Mouse (Mus musculus): ENCODE data around the gene Sowahb. TPM values are rescaled to one million over a fixed set of nuclear protein-coding genes. Genes with fewer than 3 reads are reported as not detected.
A peak's percentile ranks its signal among the peaks of the same experiment; 100 is the strongest.
"Not testable (repeated sequence)": the region's sequence is repeated elsewhere in the genome, so short reads cannot be mapped to it uniquely, and the experiment has no call there.

The Sowahb gene
- polyA plus RNA-seq, 1 experiment from 2014 or later, result 0.04 TPM

DNA sequence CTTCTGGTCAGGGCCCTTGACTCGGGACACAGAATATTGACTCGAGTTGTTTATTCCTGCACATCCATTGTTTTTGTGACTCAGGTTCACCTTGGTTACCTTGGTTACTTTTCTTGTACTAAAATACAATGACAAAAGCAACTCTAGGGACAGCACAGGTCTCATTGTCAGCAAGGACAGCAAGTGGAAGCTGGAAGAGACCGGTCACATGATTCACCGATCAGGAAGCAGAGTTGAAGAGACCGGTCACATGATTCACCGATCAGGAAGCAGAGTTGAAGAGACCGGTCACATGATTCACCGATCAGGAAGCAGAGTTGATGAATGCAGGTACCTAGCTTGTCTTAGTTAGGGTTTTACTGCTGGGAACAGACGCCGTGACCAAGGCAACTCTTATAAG, 25.6 kb downstream of the Sowahb start:
- not testable (repeated sequence) for H3K4me1 ChIP-seq; H3K36me3 ChIP-seq (replicated peaks); H3K27me3 ChIP-seq (replicated peaks); H3K4me3 ChIP-seq; H3K27ac ChIP-seq; H3K9ac ChIP-seq; H3K4me2 ChIP-seq; H3K9me3 ChIP-seq; ATAC-seq (replicated peaks)
- WGBS, result 95% methylated on average over 10 of the region's 10 CpGs

- H3K36me3 ChIP-seq (replicated peaks), result no peaks in the 10 kb centered on the region
- no peaks in the 10 kb centered on the region for H3K27me3 ChIP-seq (replicated peaks)
- WGBS, result 74% methylated on average over 3 of the region's 3 CpGs
- no peaks in the 10 kb centered on the region for H3K9me3 ChIP-seq
- no peaks in the 10 kb centered on the region for H3K4me1 ChIP-seq
- no peak overlapping the region for H3K9ac ChIP-seq
- no peak overlapping the region for H3K27ac ChIP-seq
- no peak for ATAC-seq (replicated peaks)
- no peak overlapping the region for H3K4me2 ChIP-seq
- H3K4me3 ChIP-seq, result no peak overlapping the region
Measured at GRCm38 (mm10) chr5:93017678-93018077, 27.1 kb downstream of the Sowahb start.

- Histone ChIP-seq H3K4me2 (no peak overlapping the region), H3K27me3 (replicated peaks) (no peaks in the 10 kb centered on the region), H3K4me1 (peaks cover 12% of the 10 kb centered on the region), H3K9ac (no peak overlapping the region), H3K27ac (no peak overlapping the region), H3K36me3 (replicated peaks) (no peaks in the 10 kb centered on the region), H3K9me3 (no peaks in the 10 kb centered on the region), H3K4me3 (no peak overlapping the region)
- no peak for ATAC-seq (replicated peaks)
- WGBS, result 95% methylated on average over 9 of the region's 9 CpGs
Measured at GRCm38 (mm10) chr5:93008256-93008655, 36.6 kb downstream of the Sowahb start.

DNA sequence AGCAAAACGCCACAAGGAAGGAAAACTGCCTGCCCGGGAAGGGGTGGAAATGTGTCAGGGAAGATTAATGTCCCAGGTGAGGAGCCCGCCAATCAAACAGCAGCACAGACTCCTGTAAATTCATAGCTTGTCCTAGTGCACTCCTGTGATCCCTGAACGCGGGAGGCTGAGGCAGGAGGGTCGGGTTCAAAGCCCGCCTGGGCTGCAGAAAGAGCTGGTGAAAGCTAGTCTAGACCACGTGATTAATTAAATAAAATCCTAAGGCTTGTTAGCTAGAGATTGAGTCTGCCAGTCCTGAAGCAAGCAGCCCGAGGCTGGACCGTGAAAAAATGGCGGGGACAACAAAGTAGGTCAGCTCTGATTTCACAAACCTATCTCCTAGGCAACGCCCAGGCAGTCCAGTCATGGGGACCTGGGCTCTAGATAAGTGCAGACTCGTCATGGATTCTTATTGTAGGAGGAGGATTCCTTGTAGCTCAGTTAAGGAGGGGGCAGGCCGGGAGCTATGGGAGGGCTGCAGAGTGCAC, 38.9 kb downstream of the Sowahb start:
- no peak overlapping the region for H3K9ac ChIP-seq
- peak; percentile 76 for ATAC-seq (replicated peaks)
- H3K36me3 ChIP-seq (replicated peaks), result no peaks in the 10 kb centered on the region
- H3K4me2 ChIP-seq, result peak overlapping the region; percentile 38
- H3K9me3 ChIP-seq, result no peaks in the 10 kb centered on the region
- no peaks in the 10 kb centered on the region for H3K27me3 ChIP-seq (replicated peaks)
- peaks cover 12% of the 10 kb centered on the region for H3K4me1 ChIP-seq
- WGBS, result 40% methylated on average over 14 of the region's 14 CpGs
- peak overlapping the region; percentile 9; the same call in 1 of the 2 replicates for H3K4me3 ChIP-seq
- no peak overlapping the region for H3K27ac ChIP-seq

DNA sequence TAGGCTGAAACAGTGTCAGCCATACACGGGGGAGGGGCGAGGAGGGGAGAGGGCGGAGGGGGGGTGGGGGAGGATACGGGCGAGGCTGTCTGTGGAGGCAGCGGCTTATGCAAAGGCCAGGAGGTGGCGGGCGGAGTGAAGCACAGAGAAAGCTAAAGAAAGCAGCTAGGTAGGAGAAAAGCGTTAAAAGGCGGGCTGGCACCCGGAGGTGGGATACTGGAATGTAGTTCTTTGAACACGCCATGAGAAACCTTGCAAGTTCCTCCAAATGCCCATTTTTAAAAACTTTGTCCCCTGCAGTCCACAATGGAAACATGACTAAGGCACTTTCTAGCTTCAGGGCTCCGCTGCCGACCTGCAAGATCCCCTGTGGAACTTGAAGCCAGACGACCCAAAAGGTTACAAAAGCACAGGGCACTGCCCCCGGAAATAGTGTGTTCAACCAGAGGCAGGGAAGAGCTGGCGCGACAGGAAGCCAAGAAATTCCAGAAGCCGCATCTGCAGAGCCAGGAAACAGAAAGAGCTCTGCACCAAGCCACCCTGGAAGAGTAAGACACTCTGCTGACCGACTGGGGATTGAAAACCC, 39.5 kb downstream of the Sowahb start:
- WGBS, result 12% methylated on average over 20 of the region's 20 CpGs
- ATAC-seq (replicated peaks), result peak; percentile 60; the same call in 1 of the 2 replicates
- H3K4me3 ChIP-seq, result peak overlapping the region; percentile 9
- peaks cover 12% of the 10 kb centered on the region for H3K4me1 ChIP-seq
- no peak overlapping the region for H3K9ac ChIP-seq
- H3K9me3 ChIP-seq, result no peaks in the 10 kb centered on the region
- peak overlapping the region; percentile 38 for H3K4me2 ChIP-seq
- H3K27ac ChIP-seq, result no peak overlapping the region
- H3K36me3 ChIP-seq (replicated peaks), result no peaks in the 10 kb centered on the region
- H3K27me3 ChIP-seq (replicated peaks), result no peaks in the 10 kb centered on the region

GRCm38 (mm10) chr5:93002615-93003014, 42.2 kb downstream of the Sowahb start:
- no peak overlapping the region for H3K4me2 ChIP-seq
- H3K27ac ChIP-seq, result no peak overlapping the region
- H3K36me3 ChIP-seq (replicated peaks), result no peaks in the 10 kb centered on the region
- 96% methylated on average over 2 of the region's 2 CpGs for WGBS
- H3K4me3 ChIP-seq, result no peak overlapping the region
- no peak overlapping the region for H3K9ac ChIP-seq
- no peak for ATAC-seq (replicated peaks)
- H3K9me3 ChIP-seq, result no peaks in the 10 kb centered on the region
- H3K27me3 ChIP-seq (replicated peaks), result no peaks in the 10 kb centered on the region
- H3K4me1 ChIP-seq, result peaks cover 12% of the 10 kb centered on the region

GRCm38 (mm10) chr5:93000774-93001757, 43.8 kb downstream of the Sowahb start:
- no peak overlapping the region for H3K9ac ChIP-seq
- no peak for ATAC-seq (replicated peaks)
- H3K9me3 ChIP-seq, result no peaks in the 10 kb centered on the region
- H3K27ac ChIP-seq, result no peak overlapping the region
- no peaks in the 10 kb centered on the region for H3K36me3 ChIP-seq (replicated peaks)
- H3K4me2 ChIP-seq, result no peak overlapping the region
- WGBS, result 78% methylated on average over 17 of the region's 17 CpGs
- H3K27me3 ChIP-seq (replicated peaks), result no peaks in the 10 kb centered on the region
- H3K4me3 ChIP-seq, result no peak overlapping the region
- H3K4me1 ChIP-seq, result peaks cover 10% of the 10 kb centered on the region

DNA sequence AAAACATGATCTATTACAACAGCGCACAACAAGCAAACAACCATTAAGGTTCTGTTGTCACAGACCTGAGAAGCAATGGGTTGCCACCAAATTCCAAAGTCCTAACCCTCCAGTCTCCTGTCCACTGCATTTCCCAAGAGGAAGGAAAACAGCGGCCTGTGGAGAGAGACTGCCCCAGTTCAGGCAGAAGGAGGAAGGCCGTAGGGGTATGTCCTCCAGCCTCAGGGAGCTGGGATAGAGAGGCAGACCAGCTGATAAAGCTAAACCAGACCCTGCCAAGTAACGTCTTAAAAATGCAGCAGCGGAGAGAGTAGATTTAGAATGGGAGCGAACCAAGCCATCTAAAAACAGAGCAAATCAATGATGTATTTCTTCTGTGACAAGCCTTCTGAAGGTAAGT, 44.8 kb downstream of the Sowahb start:
- Histone ChIP-seq H3K27ac (no peak overlapping the region), H3K4me2 (no peak overlapping the region), H3K4me1 (no peaks in the 10 kb centered on the region), H3K4me3 (no peak overlapping the region), H3K27me3 (replicated peaks) (no peaks in the 10 kb centered on the region), H3K9me3 (no peaks in the 10 kb centered on the region), H3K36me3 (replicated peaks) (no peaks in the 10 kb centered on the region), H3K9ac (no peak overlapping the region)
- ATAC-seq (replicated peaks), result no peak
- WGBS, result 88% methylated on average over 6 of the region's 6 CpGs

DNA sequence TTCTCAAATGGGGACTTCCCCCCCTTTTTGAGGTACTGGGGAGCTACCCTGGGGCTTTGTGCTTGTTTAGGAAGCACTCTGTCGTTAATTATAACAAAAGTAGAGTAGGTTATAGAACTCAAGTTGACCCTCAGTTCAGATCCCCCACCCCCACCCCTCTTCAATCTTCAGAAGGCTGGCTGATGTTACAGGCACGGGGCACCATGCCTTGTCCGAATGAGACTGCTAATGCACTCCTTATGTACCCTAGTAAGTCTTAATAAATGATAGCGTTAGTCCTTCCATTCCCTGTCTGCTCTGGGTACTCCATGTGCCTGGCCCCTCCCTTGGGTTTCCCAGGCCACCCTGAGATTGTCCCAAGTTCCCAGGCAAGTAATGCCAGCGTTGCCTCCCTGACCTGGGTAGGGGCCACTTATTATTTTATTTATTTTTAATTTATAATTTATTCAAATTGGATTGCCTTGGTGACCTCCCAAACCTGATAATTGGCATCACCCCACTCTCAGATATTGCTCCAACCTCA, 46.3 kb downstream of the Sowahb start:
- H3K4me1 ChIP-seq, result no peaks in the 10 kb centered on the region
- 55% methylated on average over 5 of the region's 5 CpGs for WGBS

DNA sequence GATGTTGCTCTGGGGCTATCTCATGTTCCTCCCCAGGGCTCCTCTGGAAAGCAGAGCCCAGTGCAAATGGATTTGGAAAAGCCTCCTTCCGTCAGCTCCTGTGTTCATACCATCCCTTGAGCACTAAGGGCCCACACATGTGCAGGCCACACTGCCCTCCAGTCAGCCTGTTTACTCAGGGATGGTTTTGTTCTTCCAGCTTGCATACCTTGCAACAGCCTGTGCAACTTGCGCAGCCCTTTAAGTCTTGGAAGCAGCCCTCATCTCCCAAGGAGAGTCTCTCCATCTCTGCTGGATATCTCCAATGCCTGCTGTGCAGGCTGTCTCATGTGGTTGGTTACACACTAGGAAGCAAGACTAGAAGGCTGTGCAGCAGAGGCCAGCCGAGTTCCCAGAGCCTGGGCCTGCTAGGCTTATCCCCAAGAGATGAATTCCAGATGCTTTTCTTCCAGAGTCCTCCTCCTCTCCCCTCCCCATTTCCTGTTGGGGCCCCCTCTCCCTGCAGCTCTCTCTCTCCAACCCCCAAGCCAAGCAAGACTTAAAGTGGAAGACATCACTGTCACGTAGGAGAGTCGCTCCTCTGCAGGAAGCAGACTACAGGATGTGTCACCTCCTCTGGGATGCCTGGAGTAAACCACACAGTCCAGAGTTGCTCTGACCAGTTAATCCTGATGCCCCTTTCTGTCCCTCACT, 47.2 kb downstream of the Sowahb start:
- H3K4me3 ChIP-seq, result no peak overlapping the region
- H3K9me3 ChIP-seq, result no peaks in the 10 kb centered on the region
- WGBS, result 49% methylated on average over 5 of the region's 5 CpGs
- H3K9ac ChIP-seq, result no peak overlapping the region
- H3K36me3 ChIP-seq (replicated peaks), result no peaks in the 10 kb centered on the region
- no peaks in the 10 kb centered on the region for H3K4me1 ChIP-seq
- no peak overlapping the region for H3K27ac ChIP-seq
- ATAC-seq (replicated peaks), result no peak; the same call in 1 of the 2 replicates
- H3K4me2 ChIP-seq, result no peak overlapping the region
- no peaks in the 10 kb centered on the region for H3K27me3 ChIP-seq (replicated peaks)

More for the DNA sequence above, 46.3 kb downstream of the Sowahb start:
- Histone ChIP-seq H3K9me3 (no peaks in the 10 kb centered on the region), H3K27ac (no peak overlapping the region), H3K27me3 (replicated peaks) (no peaks in the 10 kb centered on the region), H3K36me3 (replicated peaks) (no peaks in the 10 kb centered on the region), H3K9ac (no peak overlapping the region), H3K4me2 (no peak overlapping the region), H3K4me3 (no peak overlapping the region)
- ATAC-seq (replicated peaks), result no peak

DNA sequence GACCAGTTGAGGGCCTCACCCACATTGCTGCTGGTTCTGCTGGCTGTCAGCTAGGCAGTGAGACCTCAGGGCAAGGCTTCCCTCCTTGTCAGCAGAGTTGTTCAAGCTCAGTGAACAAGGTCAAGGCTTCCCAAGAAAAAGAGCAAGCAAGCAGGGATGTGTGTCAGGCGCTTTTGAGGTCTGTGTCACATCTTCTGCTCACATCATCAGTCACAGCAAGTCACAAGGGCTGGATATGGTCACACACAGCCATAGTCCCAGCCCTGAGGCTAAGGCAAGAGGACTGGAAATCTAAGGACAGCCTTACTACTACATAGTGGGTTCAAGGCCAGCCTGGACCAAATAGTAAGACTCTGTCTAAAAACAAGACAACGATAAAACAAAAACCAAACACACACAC, 50.0 kb downstream of the Sowahb start:
- H3K4me3 ChIP-seq, result no peak overlapping the region
- H3K27ac ChIP-seq, result no peak overlapping the region
- no peak for ATAC-seq (replicated peaks)
- 92% methylated on average over 2 of the region's 2 CpGs for WGBS
- no peaks in the 10 kb centered on the region for H3K9me3 ChIP-seq
- H3K4me2 ChIP-seq, result no peak overlapping the region
- no peaks in the 10 kb centered on the region for H3K36me3 ChIP-seq (replicated peaks)
- no peaks in the 10 kb centered on the region for H3K27me3 ChIP-seq (replicated peaks)
- H3K9ac ChIP-seq, result no peak overlapping the region
- no peaks in the 10 kb centered on the region for H3K4me1 ChIP-seq

GRCm38 (mm10) chr5:92994309-92994708, 50.5 kb downstream of the Sowahb start:
- Histone ChIP-seq H3K4me2 (no peak overlapping the region), H3K4me1 (no peaks in the 10 kb centered on the region), H3K27ac (no peak overlapping the region), H3K27me3 (replicated peaks) (no peaks in the 10 kb centered on the region), H3K4me3 (no peak overlapping the region), H3K9me3 (no peaks in the 10 kb centered on the region), H3K9ac (no peak overlapping the region), H3K36me3 (replicated peaks) (no peaks in the 10 kb centered on the region)
- 87% methylated on average over 6 of the region's 6 CpGs for WGBS
- ATAC-seq (replicated peaks), result no peak

Measured in midbrain, embryonic 15.5 days (tissue).